Mouse (Mus musculus) midbrain, embryonic 13.5 days (tissue): ENCODE data around the gene N4bp1. TPM values are rescaled to one million over a fixed set of nuclear protein-coding genes. Genes with fewer than 3 reads are reported as not detected.

ENCODE experiments used
- ATAC-seq: fragments of 200-750 bp; cut with Nextera tagmentation; 2 replicates; pipeline ENCODE4 v1.8.0; 2017; ENCODE audit warnings: mild to moderate bottlenecking, moderate TSS enrichment, moderate library complexity
- H3K27ac ChIP-seq: fragments of 300-500 bp; sonication (generic); 2 replicates; pipeline ENCODE4 v1.5.1; 2015; ENCODE audit warnings: inconsistent platforms, mild to moderate bottlenecking, moderate library complexity
- H3K27me3 ChIP-seq: fragments of 300-500 bp; sonication (generic); 2 replicates; pipeline ENCODE4 v1.6.1; 2015; ENCODE audit warnings: mild to moderate bottlenecking, inconsistent platforms
- H3K36me3 ChIP-seq: fragments of 300-500 bp; sonication (generic); 2 replicates; pipeline ENCODE4 v1.6.1; 2015; ENCODE audit warnings: mild to moderate bottlenecking, inconsistent platforms
- H3K4me1 ChIP-seq: fragments of 300-500 bp; sonication (generic); replicated peaks from 2 replicates; pipeline ENCODE4 v1.6.1; 2015; ENCODE audit warnings: inconsistent platforms
- H3K4me2 ChIP-seq: fragments of 300-500 bp; sonication (generic); replicated peaks from 2 replicates; pipeline ENCODE4 v1.6.1; 2015; ENCODE audit warnings: moderate library complexity, mild to moderate bottlenecking, inconsistent platforms
- H3K4me3 ChIP-seq: fragments of 300-500 bp; sonication (generic); replicated peaks from 2 replicates; pipeline ENCODE4 v1.5.1; 2015; ENCODE audit warnings: mild to moderate bottlenecking, inconsistent platforms
- H3K9ac ChIP-seq: fragments of 300-500 bp; sonication (generic); replicated peaks from 2 replicates; pipeline ENCODE4 v1.6.1; 2015; ENCODE audit warnings: mild to moderate bottlenecking, inconsistent platforms
- H3K9me3 ChIP-seq: fragments of 300-500 bp; sonication (generic); 2 replicates; pipeline ENCODE4 v1.6.1; 2016; ENCODE audit warnings: mild to moderate bottlenecking, inconsistent platforms
- WGBS: fragments of 180-500 bp; shearing (Covaris S2); methylation state at CpG from one replicate; pipeline ENCODE4 v1.1.7; 2015; 5-methylcytosine and 5-hydroxymethylcytosine counted together
- polyA plus RNA-seq: library from polyadenylated mRNA; unstranded; fragments of >200 nt; fragmentation: Nextera tagmentation; extraction: Ambion mirVana; gene quantifications from 2 replicates; pipeline ENCODE4 v1.2.1, GENCODE M21; 2015

The N4bp1 gene
- polyA plus RNA-seq, 1 experiment from 2014 or later, result 11.4 TPM

- no peaks in the 10 kb centered on the region for H3K36me3 ChIP-seq
- no peaks in the 10 kb centered on the region for H3K27me3 ChIP-seq
- no peak overlapping the region for H3K4me2 ChIP-seq
- H3K9ac ChIP-seq, result no peak overlapping the region
- H3K4me3 ChIP-seq, result no peak overlapping the region
- H3K4me1 ChIP-seq, result no peaks in the 10 kb centered on the region
- 89% methylated on average over 4 of the region's 4 CpGs for WGBS
- ATAC-seq, result no peak
- H3K27ac ChIP-seq, result no peak overlapping the region
- no peaks in the 10 kb centered on the region for H3K9me3 ChIP-seq
Measured at GRCm38 (mm10) chr8:86893554-86893953, 8.5 kb upstream of the N4bp1 start.

GRCm38 (mm10) chr8:86891533-86891932, 6.5 kb upstream of the N4bp1 start:
- Histone ChIP-seq H3K4me2 (no peak overlapping the region), H3K4me1 (no peaks in the 10 kb centered on the region), H3K9me3 (no peaks in the 10 kb centered on the region), H3K27me3 (no peaks in the 10 kb centered on the region; the same call in 1 of the 2 replicates), H3K36me3 (no peaks in the 10 kb centered on the region), H3K9ac (no peak overlapping the region), H3K4me3 (no peak overlapping the region), H3K27ac (no peak overlapping the region)
- 87% methylated on average over 1 of the region's 1 CpGs for WGBS
- ATAC-seq, result no peak

- H3K9me3 ChIP-seq, result no peaks in the 10 kb centered on the region
- peaks cover 8% of the 10 kb centered on the region for H3K4me1 ChIP-seq
- no peak overlapping the region for H3K4me2 ChIP-seq
- no peak overlapping the region for H3K27ac ChIP-seq
- no peak for ATAC-seq
- WGBS, result 79% methylated on average over 11 of the region's 11 CpGs
- H3K36me3 ChIP-seq, result no peaks in the 10 kb centered on the region
- no peaks in the 10 kb centered on the region; the same call in 1 of the 2 replicates for H3K27me3 ChIP-seq
- no peak overlapping the region for H3K4me3 ChIP-seq
- no peak overlapping the region for H3K9ac ChIP-seq
Measured at GRCm38 (mm10) chr8:86888058-86888939, 3.2 kb upstream of the N4bp1 start.

GRCm38 (mm10) chr8:86884067-86884466, 991 bp downstream of the N4bp1 start:
- peak overlapping the region; percentile 96 for H3K27ac ChIP-seq
- no peaks in the 10 kb centered on the region for H3K9me3 ChIP-seq
- under 1% methylated on average over 16 of the region's 16 CpGs for WGBS
- 0 out of 2 replicates have a peak, but pooled peaks cover 5% of the 10 kb centered on the region for H3K36me3 ChIP-seq
- H3K4me3 ChIP-seq, result peak overlapping the region; percentile 95
- peaks cover 31% of the 10 kb centered on the region for H3K4me1 ChIP-seq
- H3K27me3 ChIP-seq, result no peaks in the 10 kb centered on the region; the same call in 1 of the 2 replicates
- no peak for ATAC-seq
- peak overlapping the region; percentile 92 for H3K4me2 ChIP-seq
- peak overlapping the region; percentile 92 for H3K9ac ChIP-seq

- no peak for ATAC-seq
- H3K27me3 ChIP-seq, result no peaks in the 10 kb centered on the region; the same call in 1 of the 2 replicates
- WGBS, result 80% methylated on average over 11 of the region's 11 CpGs
- 0 out of 2 replicates have a peak, but pooled peaks cover 5% of the 10 kb centered on the region for H3K36me3 ChIP-seq
- H3K27ac ChIP-seq, result no peak overlapping the region
- H3K4me2 ChIP-seq, result peak overlapping the region; percentile 92
- peak overlapping the region; percentile 92 for H3K9ac ChIP-seq
- H3K4me3 ChIP-seq, result peak overlapping the region; percentile 95
- H3K9me3 ChIP-seq, result no peaks in the 10 kb centered on the region
- peaks cover 31% of the 10 kb centered on the region for H3K4me1 ChIP-seq
Measured at GRCm38 (mm10) chr8:86882568-86883478, 2.2 kb downstream of the N4bp1 start.

- 91% methylated on average over 9 of the region's 9 CpGs for WGBS
- no peak overlapping the region for H3K4me2 ChIP-seq
- no peaks in the 10 kb centered on the region for H3K9me3 ChIP-seq
- no peak overlapping the region for H3K4me3 ChIP-seq
- H3K27me3 ChIP-seq, result no peaks in the 10 kb centered on the region
- H3K27ac ChIP-seq, result no peak overlapping the region
- no peak for ATAC-seq
- 0 out of 2 replicates have a peak, but pooled peaks cover 5% of the 10 kb centered on the region for H3K36me3 ChIP-seq
- H3K9ac ChIP-seq, result no peak overlapping the region; the same call in 1 of the 2 replicates
- peaks cover 34% of the 10 kb centered on the region for H3K4me1 ChIP-seq
Measured at GRCm38 (mm10) chr8:86881951-86882350, 3.1 kb downstream of the N4bp1 start.

DNA sequence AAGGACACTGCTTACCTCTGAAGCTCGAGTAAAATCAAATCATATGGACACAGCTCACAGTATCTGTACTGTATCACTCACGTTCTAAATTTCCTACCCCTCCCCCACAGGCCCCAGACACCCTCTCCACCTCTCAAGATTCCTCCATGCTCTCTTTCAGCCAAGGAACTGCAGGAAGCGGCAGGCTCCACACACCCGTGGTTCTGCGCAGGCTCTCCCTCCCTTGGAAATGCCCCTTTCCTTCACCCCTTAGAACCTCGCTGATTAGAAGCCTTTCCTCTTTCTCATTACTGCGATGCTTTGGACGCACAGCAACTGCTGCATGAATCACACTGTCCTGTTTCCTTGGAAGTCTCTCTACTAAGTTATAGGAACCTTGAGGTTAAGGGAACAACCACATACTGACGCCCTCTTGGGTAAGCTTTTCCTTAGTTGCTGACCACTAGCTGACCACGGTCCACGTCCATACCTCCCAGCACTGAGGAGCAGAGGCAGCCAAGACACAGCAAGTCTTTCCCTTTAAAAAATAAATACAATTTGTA, 3.9 kb downstream of the N4bp1 start:
- no peaks in the 10 kb centered on the region for H3K27me3 ChIP-seq
- no peak overlapping the region for H3K4me3 ChIP-seq
- H3K27ac ChIP-seq, result no peak overlapping the region
- 0 out of 2 replicates have a peak, but pooled peaks cover 5% of the 10 kb centered on the region for H3K36me3 ChIP-seq
- 92% methylated on average over 11 of the region's 11 CpGs for WGBS
- no peak for ATAC-seq
- peaks cover 36% of the 10 kb centered on the region for H3K4me1 ChIP-seq
- no peaks in the 10 kb centered on the region for H3K9me3 ChIP-seq
- H3K4me2 ChIP-seq, result no peak overlapping the region
- H3K9ac ChIP-seq, result no peak overlapping the region

- WGBS, result 91% methylated on average over 2 of the region's 2 CpGs
- no peaks in the 10 kb centered on the region for H3K27me3 ChIP-seq
- peaks cover 38% of the 10 kb centered on the region for H3K4me1 ChIP-seq
- H3K9me3 ChIP-seq, result no peaks in the 10 kb centered on the region
- ATAC-seq, result no peak
- no peak overlapping the region for H3K9ac ChIP-seq
- 0 out of 2 replicates have a peak, but pooled peaks cover 5% of the 10 kb centered on the region for H3K36me3 ChIP-seq
- no peak overlapping the region for H3K27ac ChIP-seq
- no peak overlapping the region for H3K4me2 ChIP-seq
- H3K4me3 ChIP-seq, result no peak overlapping the region
Measured at GRCm38 (mm10) chr8:86876831-86877230, 8.2 kb downstream of the N4bp1 start.

DNA sequence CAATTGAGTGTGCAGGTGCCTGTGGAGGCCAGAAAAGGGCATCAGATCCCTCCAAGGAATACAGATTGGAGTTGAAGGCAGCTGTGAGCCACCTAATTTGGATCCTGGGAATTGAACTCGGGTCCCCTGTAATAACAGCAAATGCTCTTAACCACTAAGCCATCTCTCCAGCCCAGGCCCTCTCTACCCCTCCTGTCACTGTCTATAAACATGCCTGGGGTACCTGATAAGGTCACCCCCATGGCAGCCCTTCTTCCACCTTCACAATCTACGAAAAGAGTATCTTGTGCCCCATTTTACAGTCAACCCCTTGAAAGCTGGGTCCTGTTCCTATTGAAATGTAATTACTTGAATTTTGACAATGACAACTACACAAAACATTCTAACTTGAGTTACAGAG, 11.0 kb downstream of the N4bp1 start:
- Histone ChIP-seq H3K27ac (no peak overlapping the region), H3K4me3 (no peak overlapping the region)
- 86% methylated on average over 2 of the region's 2 CpGs for WGBS

DNA sequence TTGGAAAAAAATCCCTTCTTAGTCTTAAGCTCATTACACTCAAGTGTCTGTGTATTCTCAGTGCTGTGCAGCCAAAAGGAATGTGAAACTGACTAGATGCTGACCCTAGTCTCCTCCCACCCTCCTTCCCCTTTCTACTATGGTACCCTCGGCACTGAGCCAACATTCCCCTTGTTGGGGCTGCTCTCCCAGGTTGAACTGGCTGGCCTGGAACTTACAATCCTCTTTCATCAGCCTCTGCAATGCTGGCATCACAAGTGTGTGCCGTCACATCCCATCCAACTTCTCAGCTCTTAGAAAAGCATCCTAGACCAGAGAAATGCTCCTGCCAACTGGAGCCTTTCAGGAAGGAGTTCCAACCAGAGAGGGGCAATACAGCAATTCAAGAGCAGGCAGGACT, 11.9 kb downstream of the N4bp1 start:
- Histone ChIP-seq H3K36me3 (no peaks in the 10 kb centered on the region), H3K4me1 (peaks cover 32% of the 10 kb centered on the region), H3K27me3 (no peaks in the 10 kb centered on the region), H3K27ac (no peak overlapping the region), H3K9me3 (no peaks in the 10 kb centered on the region), H3K9ac (no peak overlapping the region), H3K4me3 (no peak overlapping the region), H3K4me2 (no peak overlapping the region)
- 77% methylated on average over 2 of the region's 2 CpGs for WGBS
- no peak for ATAC-seq

More for the DNA sequence above, 11.0 kb downstream of the N4bp1 start:
- Histone ChIP-seq H3K36me3 (no peaks in the 10 kb centered on the region), H3K9ac (no peak overlapping the region), H3K9me3 (no peaks in the 10 kb centered on the region), H3K4me1 (peaks cover 32% of the 10 kb centered on the region), H3K27me3 (no peaks in the 10 kb centered on the region), H3K4me2 (no peak overlapping the region)
- ATAC-seq, result no peak

GRCm38 (mm10) chr8:86872097-86872815, 12.8 kb downstream of the N4bp1 start:
- Histone ChIP-seq H3K9ac (no peak overlapping the region), H3K4me2 (no peak overlapping the region), H3K4me3 (no peak overlapping the region), H3K27me3 (no peaks in the 10 kb centered on the region), H3K36me3 (no peaks in the 10 kb centered on the region), H3K27ac (no peak overlapping the region), H3K4me1 (peaks cover 32% of the 10 kb centered on the region), H3K9me3 (no peaks in the 10 kb centered on the region)
- 97% methylated on average over 11 of the region's 11 CpGs for WGBS
- no peak for ATAC-seq
